Mouse (Mus musculus) forebrain, embryonic 14.5 days (tissue): ENCODE measurements at regions not wholly inside any gene's neighbourhood (a gene's known extent, or its start where the extent isn't known, plus 50 kb on each side); places are given as distances from the start of the nearest gene placed in this dataset.
"Not testable (repeated sequence)": the region's sequence is repeated elsewhere in the genome, so short reads cannot be mapped to it uniquely, and the experiment has no call there.

Experiments used
- ATAC-seq: fragments of 200-750 bp; cut with Nextera tagmentation; 2 replicates; pipeline ENCODE4 v1.8.0; 2017; ENCODE audit warnings: mild to moderate bottlenecking, moderate library complexity
- DNase-seq: peaks from one replicate; pipeline ENCODE4 v3.0.0-alpha.2; 2015; ENCODE audit warnings: low spot score
- H3K27ac ChIP-seq: fragments of 300-500 bp; sonication (generic); 2 replicates; pipeline ENCODE4 v1.5.1; 2014; ENCODE audit warnings: low read depth, mild to moderate bottlenecking, control low read depth, low read length, moderate library complexity
- H3K27me3 ChIP-seq: fragments of 300-500 bp; sonication (generic); replicated peaks from 2 replicates; pipeline ENCODE4 v1.6.1; 2014; ENCODE audit warnings: low read length, control low read depth, mixed read lengths; ENCODE audit not compliant: control insufficient read depth, insufficient read depth
- H3K36me3 ChIP-seq: fragments of 300-500 bp; sonication (generic); 2 replicates; pipeline ENCODE4 v1.6.1; 2014; ENCODE audit warnings: low read length, control low read depth; ENCODE audit not compliant: control insufficient read depth, insufficient read depth
- H3K4me1 ChIP-seq: fragments of 300-500 bp; sonication (generic); 2 replicates; pipeline ENCODE4 v1.6.1; 2014; ENCODE audit warnings: antibody characterized with exemption, low read length, control low read depth; ENCODE audit not compliant: control insufficient read depth, insufficient read depth
- H3K4me2 ChIP-seq: fragments of 300-500 bp; sonication (generic); 2 replicates; pipeline ENCODE4 v1.6.1; 2014; ENCODE audit warnings: mild to moderate bottlenecking, control low read depth, low read length
- H3K4me3 ChIP-seq: fragments of 300-500 bp; sonication (generic); 2 replicates; pipeline ENCODE4 v1.5.1; 2014; ENCODE audit warnings: low read depth, low read length, control low read depth
- H3K9ac ChIP-seq: fragments of 300-500 bp; sonication (generic); 2 replicates; pipeline ENCODE4 v1.6.1; 2014; ENCODE audit warnings: mild to moderate bottlenecking, low read length, control low read depth, moderate library complexity
- H3K9me3 ChIP-seq: fragments of 300-500 bp; sonication (generic); replicated peaks from 2 replicates; pipeline ENCODE4 v1.6.1; 2016; ENCODE audit warnings: low read length, control low read depth, mixed read lengths; ENCODE audit not compliant: control insufficient read depth
- WGBS: fragments of 180-500 bp; shearing (Covaris S2); extraction: QIAGEN DNeasy Blood & Tissue Kit; methylation state at CpG from one replicate; pipeline ENCODE4 v1.1.7; 2014; 5-methylcytosine and 5-hydroxymethylcytosine counted together

DNA sequence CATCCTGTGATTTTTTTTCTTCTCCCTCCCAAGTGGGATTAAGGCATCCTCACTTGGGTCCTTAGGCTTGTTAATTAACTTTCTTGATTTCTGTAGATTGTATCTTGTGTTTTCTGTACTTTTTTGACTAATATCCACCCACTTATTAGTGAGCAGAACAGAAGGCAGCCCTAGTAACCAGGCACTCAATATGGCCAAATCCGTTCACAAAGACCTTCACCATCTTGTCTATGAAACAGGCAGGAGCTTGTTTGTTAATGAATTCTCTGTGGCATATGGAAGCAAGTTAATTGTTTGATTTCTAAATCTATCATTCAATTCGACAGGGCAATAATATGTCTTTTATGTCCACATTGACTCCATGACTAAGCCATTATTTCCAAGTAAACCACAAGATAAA is 798.2 kb upstream of the 4921530L21Rik start:
- H3K4me3 ChIP-seq: no peak overlapping the region
- ATAC-seq (no peak), DNase-seq (peak; percentile 18)
- no peaks in the 10 kb centered on the region for H3K4me1 ChIP-seq
- H3K9ac ChIP-seq: no peak overlapping the region
- no peaks in the 10 kb centered on the region for H3K36me3 ChIP-seq
- no peaks in the 10 kb centered on the region for H3K9me3 ChIP-seq
- WGBS: 49% methylated on average over 2 of the region's 2 CpGs
- H3K4me2 ChIP-seq: no peak overlapping the region
- no peaks in the 10 kb centered on the region for H3K27me3 ChIP-seq
- no peak overlapping the region for H3K27ac ChIP-seq

DNA sequence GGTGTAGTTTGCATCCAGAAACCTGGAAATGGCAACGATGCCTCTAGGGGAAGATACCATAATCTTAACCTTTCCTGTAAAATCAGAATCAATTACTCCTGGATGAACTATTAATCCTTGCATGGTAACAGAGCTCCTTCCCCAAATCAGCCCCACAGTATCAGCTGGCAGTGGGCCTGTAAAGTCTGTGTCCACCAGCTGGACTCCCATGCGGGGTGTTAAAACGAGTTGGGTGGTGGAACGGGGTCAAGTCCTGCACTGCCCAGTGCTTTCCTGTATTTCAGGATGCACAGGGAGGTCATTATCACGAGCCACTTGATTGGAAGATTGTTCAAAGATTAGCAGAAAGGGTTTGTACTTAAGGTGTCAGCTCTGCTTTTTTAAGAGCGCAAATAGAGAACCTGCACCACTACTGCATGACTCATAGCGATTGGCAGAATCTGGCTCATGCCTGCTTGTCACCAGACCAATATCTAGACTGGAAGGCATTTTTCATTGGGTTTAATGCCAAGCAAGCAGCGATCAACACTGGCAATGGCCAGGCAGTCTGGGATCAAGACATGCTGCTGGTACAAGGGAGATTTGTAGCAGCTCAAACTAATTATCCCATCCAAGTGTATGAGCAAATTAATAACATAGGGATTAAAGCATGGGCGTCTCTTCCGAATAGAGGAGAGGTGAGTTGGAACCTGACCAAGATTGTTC is 789.2 kb upstream of the 4921530L21Rik start:
- H3K9ac ChIP-seq, H3K36me3 ChIP-seq, H3K4me1 ChIP-seq, H3K27me3 ChIP-seq, ATAC-seq, H3K27ac ChIP-seq, H3K4me2 ChIP-seq, DNase-seq, H3K9me3 ChIP-seq, H3K4me3 ChIP-seq: not testable (repeated sequence)
- 86% methylated on average over 10 of the region's 10 CpGs for WGBS

DNA sequence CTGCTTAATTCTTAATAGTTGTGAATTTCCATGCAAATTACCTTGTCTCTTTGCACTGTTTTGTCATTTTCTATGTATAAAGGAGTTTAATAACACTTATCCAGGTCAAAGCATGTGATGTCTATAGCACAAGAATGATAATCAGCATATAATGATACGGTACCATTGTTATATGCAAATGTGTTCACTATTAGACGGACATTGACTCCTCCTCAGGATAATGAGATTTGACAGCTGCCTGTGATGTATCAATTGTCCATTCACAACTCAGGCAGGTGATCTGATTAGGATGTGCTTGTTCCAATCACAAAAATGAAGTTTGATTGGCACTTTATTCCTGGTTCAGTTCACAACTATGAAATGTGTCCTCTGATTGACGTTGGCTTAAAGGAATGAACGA is 767.2 kb upstream of the 4921530L21Rik start:
- Histone ChIP-seq H3K36me3 (no peaks in the 10 kb centered on the region), H3K4me2 (no peak overlapping the region), H3K27me3 (no peaks in the 10 kb centered on the region), H3K4me3 (no peak overlapping the region), H3K9ac (no peak overlapping the region), H3K9me3 (no peaks in the 10 kb centered on the region), H3K4me1 (no peaks in the 10 kb centered on the region), H3K27ac (no peak overlapping the region)
- peak; percentile 60 for ATAC-seq
- peak; percentile 8 for DNase-seq
- WGBS: 58% methylated on average over 4 of the region's 4 CpGs
